Comparison of ENCODE assay signal across 8 mouse cellular contexts in the genomic region with DNA sequence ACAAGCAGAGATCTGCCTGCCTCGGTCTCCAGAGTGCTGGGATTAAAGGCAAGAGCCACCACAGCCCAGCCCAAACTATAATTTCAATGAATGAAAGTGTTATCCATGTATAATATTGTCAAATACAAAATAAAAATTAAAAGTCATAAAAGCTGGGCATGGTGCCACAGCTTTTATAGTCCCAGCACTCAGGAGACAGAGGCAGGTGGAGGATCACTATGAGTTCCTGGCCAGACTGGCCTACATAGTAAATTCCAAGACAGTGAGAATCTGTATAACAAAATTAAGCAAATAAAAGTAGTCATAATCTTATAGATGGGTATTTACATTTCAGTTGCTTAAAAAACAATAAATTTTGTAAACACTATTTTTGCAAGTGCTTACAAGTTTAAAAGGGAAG. TPM values are rescaled to one million over a fixed set of nuclear protein-coding genes. Genes with fewer than 3 reads are reported as not detected.
DNase-seq lines count a peak whose midpoint lies in the region; ATAC-seq and TF ChIP-seq lines count a peak whose summit lies in the region.

No protein-coding gene starts in this region.

- H3K4me2 ChIP-seq in heart, embryonic 12.5 days, result peak overlapping the region; percentile 60; the same call in 1 of the 2 replicates
- peak overlapping the region; percentile 51 for H3K4me2 ChIP-seq in forebrain, embryonic 15.5 days (replicated peaks)
- H3K4me2 ChIP-seq in liver, embryonic 15.5 days, result peak overlapping the region; percentile 67

- H3K27me3 ChIP-seq in heart, embryonic 12.5 days (replicated peaks), result no peaks in the 10 kb centered on the region
- H3K27me3 ChIP-seq in E14TG2a.4 (ENCODE audit: insufficient read depth, low read length), result no peaks in the 10 kb centered on the region
- H3K27me3 ChIP-seq in forebrain, embryonic 15.5 days, result no peaks in the 10 kb centered on the region
- H3K27me3 ChIP-seq in liver, embryonic 15.5 days, result 0 out of 2 replicates have a peak, but pooled peaks cover 4% of the 10 kb centered on the region

- no peak overlapping the region for H3K9ac ChIP-seq in heart, embryonic 12.5 days
- no peak overlapping the region for H3K9ac ChIP-seq in forebrain, embryonic 15.5 days (replicated peaks)
- no peak overlapping the region for H3K9ac ChIP-seq in liver, embryonic 15.5 days

- WGBS in heart, embryonic 12.5 days, result 98% methylated on average over 1 of the region's 1 CpGs
- WGBS in forebrain, embryonic 15.5 days, result 96% methylated on average over 1 of the region's 1 CpGs
- 96% methylated on average over 1 of the region's 1 CpGs for WGBS in liver, embryonic 15.5 days (ENCODE audit: insufficient replicate concordance)

- TF ChIP-seq CTCF in E14TG2a.4 (conservative IDR thresholded peaks at IDR 0.05; ENCODE audit: low read length), result no peak

- DNase-seq in heart, adult 9 months (ENCODE audit: low spot score in 2 of 2), result no peak
- no peak for DNase-seq in urinary bladder, postnatal 10 days (ENCODE audit: low spot score)
- DNase-seq in ovary, postnatal 10 days (ENCODE audit: low spot score), result no peak
- no peak for DNase-seq in left cerebral cortex, postnatal 4 days

- intact Hi-C loops in left cerebral cortex, postnatal 4 days (cut with DNase I), result no loop called here

- H3K4me1 ChIP-seq in heart, embryonic 12.5 days (replicated peaks), result 0 out of 2 replicates have a peak, but pooled peaks cover 3% of the 10 kb centered on the region
- H3K4me1 ChIP-seq in E14TG2a.4 (replicated peaks; ENCODE audit: low read depth, low read length), result peaks cover 20% of the 10 kb centered on the region
- H3K4me1 ChIP-seq in forebrain, embryonic 15.5 days, result no peaks in the 10 kb centered on the region
- H3K4me1 ChIP-seq in liver, embryonic 15.5 days (replicated peaks), result peaks cover 11% of the 10 kb centered on the region; the same call in 1 of the 2 replicates

- no peak for ATAC-seq in heart, embryonic 12.5 days (ENCODE audit: insufficient number of reproducible peaks, low FRiP score)
- ATAC-seq in forebrain, embryonic 15.5 days (replicated peaks), result peak; percentile 33
- ATAC-seq in liver, embryonic 15.5 days (ENCODE audit: insufficient read depth), result no peak

- peak overlapping the region; percentile 78 for H3K4me3 ChIP-seq in heart, embryonic 12.5 days
- peak overlapping the region; percentile 87 for H3K4me3 ChIP-seq in E14TG2a.4 (replicated peaks; ENCODE audit: low read length)
- peak overlapping the region; percentile 77 for H3K4me3 ChIP-seq in forebrain, embryonic 15.5 days
- peak overlapping the region; percentile 89 for H3K4me3 ChIP-seq in liver, embryonic 15.5 days (replicated peaks)

- peaks cover 24% of the 10 kb centered on the region for H3K36me3 ChIP-seq in heart, embryonic 12.5 days
- H3K36me3 ChIP-seq in E14TG2a.4 (ENCODE audit: insufficient read depth, low read length), result peaks cover 22% of the 10 kb centered on the region
- peaks cover 7% of the 10 kb centered on the region for H3K36me3 ChIP-seq in forebrain, embryonic 15.5 days
- H3K36me3 ChIP-seq in liver, embryonic 15.5 days (replicated peaks), result 0 out of 2 replicates have a peak, but pooled peaks cover 11% of the 10 kb centered on the region

- H3K9me3 ChIP-seq in heart, embryonic 12.5 days (replicated peaks), result no peaks in the 10 kb centered on the region; the same call in 1 of the 2 replicates
- no peaks in the 10 kb centered on the region for H3K9me3 ChIP-seq in E14TG2a.4 (ENCODE audit: low read length)
- H3K9me3 ChIP-seq in forebrain, embryonic 15.5 days, result no peaks in the 10 kb centered on the region
- H3K9me3 ChIP-seq in liver, embryonic 15.5 days (replicated peaks), result no peaks in the 10 kb centered on the region

- no peak overlapping the region for H3K27ac ChIP-seq in heart, embryonic 12.5 days (ENCODE audit: poor library complexity, severe bottlenecking)
- H3K27ac ChIP-seq in forebrain, embryonic 15.5 days (replicated peaks), result no peak overlapping the region
- H3K27ac ChIP-seq in liver, embryonic 15.5 days (replicated peaks), result no peak overlapping the region

RNA-seq across cellular contexts. Expression of a gene that starts 0.4 kb away (rescaled TPM):
- polyA plus RNA-seq in heart, embryonic 12.5 days (2016; fragmentation: Nextera tagmentation; extraction: Ambion mirVana), result 22.5 and 24.4 TPM in 2 replicates
- 16.2 and 16.3 TPM in 2 replicates for polyA plus RNA-seq in forebrain, embryonic 15.5 days (2015; fragmentation: Nextera tagmentation; extraction: Ambion mirVana)
- polyA plus RNA-seq in liver, embryonic 15.5 days (2015; fragmentation: Nextera tagmentation; extraction: Ambion mirVana), result 5.7 and 6.0 TPM in 2 replicates
- total RNA-seq in left cerebral cortex, postnatal 4 days (2021), result 10 to 100 TPM; 16.7 to 19.1 TPM
